Mouse (Mus musculus) adrenal gland, postnatal 36 days (tissue): ENCODE results near the gene Aftph. TPM values are rescaled to one million over a fixed set of nuclear protein-coding genes. Genes with fewer than 3 reads are reported as not detected.
"Not testable (repeated sequence)": the region's sequence is repeated elsewhere in the genome, so short reads cannot be mapped to it uniquely, and the experiment has no call there.

Experiments used
- DNase-seq, 2 experiments: peaks; one replicate each; pipeline ENCODE4 v3.0.0; 2021; ENCODE audit warnings: mixed read lengths in 1 of 2
- long read RNA-seq, 2 experiments: library from polyadenylated mRNA; stranded (forward); transcript quantifications; one replicate each; pipeline ENCODE4 v2.0.0; 2021; ENCODE audit warnings: borderline sequencing depth in 2 of 2
- total RNA-seq, 2 experiments: library from RNA; stranded (reverse); gene quantifications; 2 replicates each; pipeline ENCODE4 v1.2.3; 2021

The Aftph gene
- total RNA-seq, result 10 to 100 TPM; 53.3 to 70.6 TPM
- long read RNA-seq, experiment 1, transcript Aftph-201 (9 exons, 3,998 nt), result major isoform, 21 of 32 reads
- long read RNA-seq, experiment 1, partial matches to known transcripts, result 9 of 32 reads
- long read RNA-seq, experiment 1, other reads (novel, unspliced or antisense), result 2 of 32 reads
- long read RNA-seq, experiment 2, partial matches to known transcripts, result 1 of 6 reads
- long read RNA-seq, experiment 2, other reads (novel, unspliced or antisense), result 1 of 6 reads

DNA sequence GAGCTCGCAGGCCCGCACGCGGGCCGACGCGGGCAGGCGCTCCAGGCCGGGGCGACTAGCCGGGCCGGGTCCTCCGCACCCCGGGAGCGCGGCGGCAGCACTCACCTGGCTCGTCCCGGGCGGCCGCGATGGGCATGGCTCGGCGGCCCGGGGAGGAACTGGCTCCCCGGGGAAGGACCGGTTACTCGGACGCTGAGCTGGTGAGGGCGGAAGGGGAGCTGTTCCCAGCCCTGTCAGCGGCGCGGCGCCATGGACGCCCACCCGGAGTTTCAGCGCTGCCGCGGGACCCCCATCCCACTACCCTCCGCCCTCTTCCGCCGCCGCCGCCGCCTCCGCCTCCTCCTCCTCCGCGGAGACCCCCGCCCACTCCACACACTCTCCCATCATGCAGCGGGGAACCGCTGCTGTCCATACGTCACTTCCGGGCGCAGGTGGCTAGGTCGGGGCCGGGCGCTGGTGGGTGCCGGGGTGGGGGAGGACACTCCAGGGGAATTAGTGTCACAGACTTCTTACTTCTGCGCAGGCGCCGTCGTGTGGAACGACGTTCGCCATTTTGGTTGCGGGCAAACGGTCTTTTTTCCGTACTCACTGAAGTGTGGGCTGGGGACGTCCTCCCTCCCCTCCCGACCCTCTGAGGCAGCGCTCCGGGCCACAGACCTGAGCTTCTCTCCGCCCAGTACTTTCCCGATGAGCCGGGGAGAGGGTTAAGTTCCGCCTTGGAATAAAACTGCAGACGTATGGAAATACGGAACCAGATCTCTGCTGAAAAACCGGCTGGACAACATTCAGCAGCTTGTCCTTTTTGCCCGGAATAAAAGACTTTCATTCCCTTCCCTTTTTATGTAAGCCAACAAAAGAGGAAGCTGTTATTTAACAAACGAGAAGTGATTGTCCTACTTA lies at the start of gene Aftph:
Aftph (minus strand) TSS at position 389 of the 900 bp plus-strand sequence.
- DNase-seq, result peak; percentile 99 to 100

DNA sequence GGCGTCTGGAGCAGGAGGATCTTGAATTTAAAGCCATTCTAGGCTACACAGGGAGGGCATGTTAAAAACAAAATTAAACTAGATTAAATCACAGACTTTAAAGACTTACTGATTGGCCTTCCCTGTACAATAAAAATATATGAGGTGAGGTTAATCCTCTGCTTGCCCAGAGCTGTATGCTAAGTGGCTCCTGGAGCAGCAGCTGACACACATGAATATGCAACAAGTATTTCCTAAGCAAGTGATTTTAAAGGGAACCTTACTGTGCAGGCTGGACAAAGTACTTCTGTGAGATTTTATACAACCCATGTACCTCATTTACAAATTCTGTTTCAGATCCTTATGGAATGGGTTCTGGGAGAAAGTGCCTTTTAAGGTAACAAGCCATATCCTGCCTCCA lies 47.6 kb upstream of the Aftph start:
- DNase-seq, result no peak

DNA sequence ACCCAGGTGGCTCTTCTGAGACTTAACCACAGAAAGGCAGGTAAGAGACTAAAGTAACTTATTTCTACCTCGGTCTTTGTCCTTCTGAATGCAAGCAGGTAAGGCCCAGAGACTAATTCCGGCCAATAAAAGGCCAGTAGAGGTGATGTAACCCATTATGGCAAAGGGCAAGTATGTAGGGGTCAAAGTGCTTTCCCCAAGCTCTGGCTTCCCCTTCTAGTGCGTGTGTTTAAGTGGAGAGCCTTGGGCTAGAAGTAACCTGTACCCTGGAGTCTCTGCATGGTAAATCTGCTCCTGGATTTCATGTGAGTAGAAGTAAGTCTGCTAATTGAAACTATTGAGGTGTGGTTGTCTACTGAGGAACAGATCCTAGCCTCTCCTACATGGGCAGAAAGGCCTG lies 46.7 kb upstream of the Aftph start:
- no peak for DNase-seq

GRCm38 (mm10) chr11:20786191-20786590 lies 44.8 kb upstream of the Aftph start:
- DNase-seq, result no peak

GRCm38 (mm10) chr11:20785186-20785585 lies 43.8 kb upstream of the Aftph start:
- no peak for DNase-seq

DNA sequence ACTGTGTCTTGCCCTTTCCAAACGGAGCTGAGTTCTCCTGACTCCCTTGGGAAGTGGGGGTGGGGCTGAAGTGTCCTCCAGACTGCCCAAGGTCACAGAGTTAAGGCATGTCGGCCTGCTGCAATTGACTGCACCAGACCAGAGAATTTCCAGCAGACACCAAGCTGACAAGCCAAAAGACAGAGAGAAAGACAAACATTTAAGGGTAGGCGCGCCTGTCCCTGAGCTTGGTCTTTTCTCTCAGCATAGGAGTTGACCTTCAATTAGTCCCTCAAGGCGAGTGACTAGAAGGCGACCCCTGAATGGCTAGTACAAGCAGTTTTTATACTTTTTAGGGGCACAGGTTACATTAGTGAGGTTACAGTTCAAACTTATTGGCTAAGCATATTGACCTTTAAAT lies 43.4 kb upstream of the Aftph start:
- DNase-seq, result no peak

- DNase-seq, result no peak
Observed at GRCm38 (mm10) chr11:20783467-20783866, 42.1 kb upstream of the Aftph start.

GRCm38 (mm10) chr11:20782620-20783019 lies 41.2 kb upstream of the Aftph start:
- DNase-seq, result no peak

GRCm38 (mm10) chr11:20780312-20780711 lies 38.9 kb upstream of the Aftph start:
- DNase-seq, result no peak

DNA sequence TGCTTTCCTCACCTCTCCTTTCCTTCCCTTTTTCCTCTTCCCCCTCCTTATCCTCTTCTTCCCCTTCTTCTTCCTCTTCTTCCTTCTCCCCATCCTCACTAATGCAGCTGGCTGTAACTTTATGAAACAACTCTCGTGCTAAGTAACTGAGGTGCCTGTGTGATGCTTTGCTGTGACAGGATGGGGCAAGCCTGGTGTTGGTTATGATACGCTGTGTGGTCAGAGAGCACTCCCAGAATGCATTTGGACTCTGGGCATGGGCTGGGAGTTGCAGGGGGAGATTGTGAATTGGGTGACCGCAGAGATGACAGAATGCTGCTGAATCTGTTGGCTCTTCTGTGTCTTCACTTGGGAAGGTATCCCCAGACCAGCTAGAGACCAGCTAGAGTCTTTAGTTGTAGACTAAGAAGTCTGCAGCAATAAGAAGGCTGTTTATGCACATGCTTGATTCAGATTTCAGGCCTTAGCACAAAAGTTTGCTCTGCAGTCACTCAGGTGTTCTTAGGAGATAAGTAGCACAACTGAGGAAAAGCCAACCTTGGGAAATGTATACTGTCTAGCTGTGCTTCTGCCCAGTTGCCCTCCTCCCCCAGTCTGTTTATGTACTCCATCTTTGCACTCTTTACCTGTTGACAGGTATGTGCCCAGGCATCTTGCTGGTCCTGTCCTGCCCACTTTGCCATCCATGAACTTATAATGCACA lies 37.6 kb upstream of the Aftph start:
- DNase-seq, result no peak

DNA sequence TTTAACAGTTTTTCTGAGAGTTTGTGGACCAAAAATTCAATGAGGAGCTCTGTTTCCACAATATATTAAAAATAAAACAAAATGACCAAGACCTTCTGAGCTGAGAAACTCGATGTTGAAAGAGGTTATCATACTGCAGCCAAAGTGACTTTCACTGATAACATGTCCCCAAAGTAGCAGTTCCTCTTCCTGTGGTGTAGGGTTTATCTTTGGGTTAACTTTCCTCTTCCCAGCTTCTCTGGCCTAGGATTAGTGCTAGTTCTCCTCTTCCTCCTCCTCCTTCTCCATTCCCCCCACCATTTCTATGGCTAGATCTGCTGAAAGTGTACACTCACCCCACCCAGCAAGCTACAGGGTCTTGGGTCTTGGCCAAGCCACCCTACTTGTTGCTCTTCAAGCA lies 36.9 kb upstream of the Aftph start:
- no peak for DNase-seq

DNA sequence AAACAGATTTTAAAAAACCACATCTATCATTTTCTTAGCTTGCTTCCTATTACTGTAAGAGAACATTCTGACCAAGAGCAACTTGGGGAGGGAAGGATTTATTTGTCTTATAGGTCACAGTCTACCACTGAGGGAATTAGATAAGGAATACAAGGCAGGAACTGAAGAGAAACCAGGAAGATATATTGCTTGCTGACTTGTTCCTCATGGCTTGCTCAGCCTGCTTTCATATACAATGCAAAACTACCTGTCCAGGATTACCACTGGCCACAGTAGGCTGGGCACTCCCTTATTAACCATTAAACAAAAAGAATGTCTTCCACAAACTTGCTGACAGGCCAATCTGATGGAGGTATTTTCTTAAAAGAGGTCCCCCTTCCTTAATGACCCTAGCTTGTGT lies 35.3 kb upstream of the Aftph start:
- no peak for DNase-seq

- DNase-seq, result no peak
Observed at GRCm38 (mm10) chr11:20772642-20773041, 31.3 kb upstream of the Aftph start.

DNA sequence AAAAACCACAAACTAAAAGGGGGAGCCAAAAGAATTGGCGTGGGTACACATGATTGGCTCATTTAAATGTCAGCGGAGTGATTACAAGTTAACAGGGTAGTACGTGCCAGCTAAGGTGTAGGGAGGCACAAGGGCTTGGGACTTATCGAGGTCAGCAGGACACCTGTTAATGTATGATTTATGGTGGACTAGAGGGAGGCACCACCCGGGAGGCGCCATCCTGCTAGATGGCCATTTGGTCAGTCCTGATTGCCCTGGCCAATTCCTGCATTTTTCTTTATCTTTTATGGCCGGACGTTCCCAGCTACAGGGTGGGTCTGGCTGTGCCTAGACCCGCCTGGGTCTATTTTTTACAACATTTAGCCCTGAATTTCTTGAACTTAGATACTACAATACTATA lies 30.4 kb upstream of the Aftph start:
- DNase-seq, result not testable (repeated sequence)

DNA sequence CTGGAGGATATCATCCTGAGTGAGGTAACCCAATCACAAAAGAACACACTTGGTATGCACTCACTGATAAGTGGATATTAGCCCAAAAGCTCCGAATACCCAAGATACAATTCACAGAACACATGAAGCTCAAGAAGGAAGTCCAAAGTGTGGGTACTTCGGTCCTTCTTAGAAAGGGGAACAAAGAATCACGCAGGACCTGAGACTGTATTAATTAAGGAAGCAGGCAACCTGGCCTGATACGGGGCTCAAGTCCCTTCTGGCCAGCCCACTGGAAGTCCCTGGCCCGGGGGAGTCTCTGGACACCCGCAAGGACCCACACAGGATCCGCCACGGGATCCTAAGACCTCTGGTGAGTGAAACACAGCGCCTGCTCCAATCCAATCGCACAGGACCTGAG lies 20.6 kb upstream of the Aftph start:
- DNase-seq, result not testable (repeated sequence)

- no peak for DNase-seq
Observed at GRCm38 (mm10) chr11:20750573-20750972, 9.2 kb upstream of the Aftph start.

DNA sequence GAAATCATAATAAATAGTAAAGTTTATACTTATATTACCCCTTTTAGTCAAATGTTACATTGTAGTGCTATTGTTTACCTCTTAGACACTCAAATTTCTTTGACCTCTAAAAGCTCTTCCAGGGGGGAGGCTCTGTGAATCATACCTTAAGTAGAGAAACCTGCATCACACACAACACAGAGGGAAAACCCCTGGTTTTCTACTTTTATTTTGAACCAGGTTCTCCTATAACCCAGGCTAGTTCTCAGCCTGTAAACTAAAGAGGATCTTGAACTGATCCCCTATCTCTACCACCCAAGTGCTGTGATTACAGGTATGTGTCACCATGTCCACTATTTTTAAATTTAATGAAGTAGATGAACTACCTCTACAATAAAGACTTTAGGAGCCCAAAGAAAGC lies 2.0 kb upstream of the Aftph start:
- DNase-seq, result no peak

DNA sequence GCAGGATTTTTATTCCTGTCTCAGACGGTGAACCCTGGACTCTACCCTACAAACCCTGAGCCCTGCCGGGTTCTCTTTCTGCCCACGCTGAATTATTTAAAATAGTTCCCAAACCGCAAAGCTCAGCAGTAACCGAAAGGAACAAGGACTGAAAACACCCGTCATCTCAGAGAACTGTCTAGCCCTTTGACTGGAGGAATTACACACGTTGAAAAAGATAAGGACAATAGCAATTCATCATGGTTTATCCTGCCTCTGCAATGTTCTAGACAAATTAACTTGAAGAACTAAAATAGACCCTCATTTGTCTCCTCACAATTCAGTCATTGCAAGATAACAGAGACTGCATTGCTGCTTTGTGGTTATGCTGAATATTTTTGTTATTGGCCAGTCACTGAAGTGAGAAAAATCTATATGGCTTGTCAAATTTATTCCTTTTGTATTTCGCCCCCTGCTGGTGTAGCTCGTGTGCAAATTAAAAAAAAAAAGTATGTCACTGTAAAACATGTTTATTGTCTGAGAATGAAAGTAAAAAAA lies 1.0 kb upstream of the Aftph start:
- DNase-seq, result peak; percentile 17 to 66

GRCm38 (mm10) chr11:20740481-20741200 lies 748 bp downstream of the Aftph start:
- DNase-seq, result peak; percentile 53 to 67

- DNase-seq, result no peak
Observed at GRCm38 (mm10) chr11:20734066-20734465, 7.3 kb downstream of the Aftph start.

- DNase-seq, result no peak
Observed at GRCm38 (mm10) chr11:20733486-20734030, 7.8 kb downstream of the Aftph start.

GRCm38 (mm10) chr11:20729403-20729802 lies 12.0 kb downstream of the Aftph start:
- no peak for DNase-seq
